Mouse (Mus musculus) heart, postnatal 25 days (tissue): ENCODE results near the gene Zfp37. TPM values are rescaled to one million over a fixed set of nuclear protein-coding genes. Genes with fewer than 3 reads are reported as not detected.
"Not testable (repeated sequence)": the region's sequence is repeated elsewhere in the genome, so short reads cannot be mapped to it uniquely, and the experiment has no call there.

ENCODE experiments used
- DNase-seq: peaks from one replicate; pipeline ENCODE4 v3.0.0; 2022; ENCODE audit warnings: low spot score
- intact Hi-C: fragments of 180-260 bp; cut with DNase I; formaldehyde crosslinking; loops from one replicate; pipeline ENCODE4 v1.15.1; 2025
- total RNA-seq, 2 experiments: library from RNA; stranded (reverse); gene quantifications; 2 replicates each; pipeline ENCODE4 v1.2.3; 2021

Gene Zfp37
- total RNA-seq, 2 experiments from 2014 or later: 1.7 to 2.1 TPM

- intact Hi-C loops: no loop called here
- no peak for DNase-seq
Observed at GRCm38 (mm10) chr4:62213490-62213889, 17.4 kb downstream of the Zfp37 start.

- intact Hi-C loops: no loop called here
- no peak for DNase-seq
Observed at GRCm38 (mm10) chr4:62210035-62210434, 20.8 kb downstream of the Zfp37 start.

- no peak for DNase-seq
- intact Hi-C loops: loop anchor here (10.0 kb wide), 1 partner anchor 306 kb away; the partner anchor contains the start of gene Alad
Observed at GRCm38 (mm10) chr4:62208696-62209380, 22.0 kb downstream of the Zfp37 start.

- intact Hi-C loops: loop anchor here (10.0 kb wide), 1 partner anchor 307 kb away; the partner anchor contains the start of gene Alad
- peak; percentile 82 for DNase-seq
Observed at GRCm38 (mm10) chr4:62207851-62208695, 22.8 kb downstream of the Zfp37 start.

- DNase-seq: no peak
Observed at GRCm38 (mm10) chr4:62199923-62200529, 30.8 kb downstream of the Zfp37 start.

GRCm38 (mm10) chr4:62188778-62189177 lies 42.1 kb downstream of the Zfp37 start:
- intact Hi-C loops: no loop called here
- no peak for DNase-seq

More at GRCm38 (mm10) chr4:62199923-62200529, 30.8 kb downstream of the Zfp37 start:
- intact Hi-C loops: loop anchor here (10.0 kb wide), 1 partner anchor 315 kb away; the partner anchor contains the start of gene Alad

GRCm38 (mm10) chr4:62177282-62177681 lies 53.6 kb downstream of the Zfp37 start:
- intact Hi-C loops: no loop called here
- DNase-seq: no peak

GRCm38 (mm10) chr4:62174471-62174870 lies 56.4 kb downstream of the Zfp37 start:
- intact Hi-C loops: no loop called here

GRCm38 (mm10) chr4:62167636-62168035 lies 63.2 kb downstream of the Zfp37 start:
- intact Hi-C loops: loop anchor here (2.0 kb wide), 1 partner anchor 77 kb away; no protein-coding TSS in a partner anchor
- DNase-seq: not testable (repeated sequence)

More at GRCm38 (mm10) chr4:62174471-62174870, 56.4 kb downstream of the Zfp37 start:
- DNase-seq: no peak

GRCm38 (mm10) chr4:62158401-62158800 lies 72.4 kb downstream of the Zfp37 start:
- intact Hi-C loops: no loop called here
- DNase-seq: no peak

- intact Hi-C loops: no loop called here
Observed at GRCm38 (mm10) chr4:62150811-62151210, 80.0 kb downstream of the Zfp37 start, which contains the start of gene Mup21. Mup21 (minus strand) TSS chr4:62150863.

More at GRCm38 (mm10) chr4:62150811-62151210, 80.0 kb downstream of the Zfp37 start, which contains the start of gene Mup21:
- DNase-seq: no peak

Other genes with a start within 250 kb of the Zfp37 start
- gene Mup20, start 176.9 kb downstream of the Zfp37 start, total RNA-seq: not detected
- not detected for gene Mup3, start 143.7 kb downstream of the Zfp37 start, total RNA-seq
- gene Mup21, start 80.2 kb downstream of the Zfp37 start, total RNA-seq: not detected
- 10 to 100 TPM; 19.9 to 22.6 TPM for gene Slc31a2, start 31.5 kb upstream of the Zfp37 start, total RNA-seq
- 10 to 100 TPM; 17.9 to 18.7 TPM for gene Fkbp15, start 129.5 kb upstream of the Zfp37 start, total RNA-seq
- 10 to 100 TPM; 22.0 to 22.8 TPM for gene Slc31a1, start 129.7 kb upstream of the Zfp37 start, total RNA-seq
- 10 to 100 TPM; 42.9 to 45.1 TPM for gene Cdc26, start 177.6 kb upstream of the Zfp37 start, total RNA-seq
- gene Prpf4, start 177.8 kb upstream of the Zfp37 start, total RNA-seq: 1 to 10 TPM; 9.5 to 9.6 TPM
- not detected for gene Rnf183, start 204.2 kb upstream of the Zfp37 start, total RNA-seq
- under 1 TPM; 0.42 to 0.48 TPM for gene Wdr31, start 239.8 kb upstream of the Zfp37 start, total RNA-seq
- not detected for gene Bspry, start 249.0 kb upstream of the Zfp37 start, total RNA-seq